Mouse (Mus musculus): Measurements from ENCODE around the gene Nrg3. TPM values are rescaled to one million over a fixed set of nuclear protein-coding genes. Genes with fewer than 3 reads are reported as not detected.

The Nrg3 gene
- polyA plus RNA-seq, 1 experiment: not detected

DNA sequence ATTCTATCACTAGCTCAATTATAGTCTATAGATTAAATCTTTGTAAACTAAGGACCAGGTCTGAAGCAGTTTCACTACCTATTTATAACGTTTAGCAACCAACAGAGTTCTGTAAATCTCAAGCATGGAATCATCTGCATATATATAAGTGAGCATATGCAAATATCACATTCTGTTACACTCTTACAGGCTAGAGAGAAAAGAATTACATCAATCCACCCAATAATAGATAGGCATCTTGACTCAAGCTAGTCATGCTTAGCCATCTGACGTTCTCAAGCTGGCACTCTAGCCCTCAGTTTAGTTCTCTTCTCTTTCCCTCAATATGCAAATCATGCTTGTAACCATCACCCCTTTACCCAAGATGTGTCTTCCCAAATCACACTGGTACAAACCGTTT lies 835.8 kb downstream of the Nrg3 start:
- TF ChIP-seq MYOD1 (IDR thresholded peaks at IDR 0.05; ENCODE audit: control insufficient read depth in 1 of 3, insufficient read length in 2 of 3, low read depth in 2 of 3) (no peak), TCF12 (IDR thresholded peaks at IDR 0.05; ENCODE audit: insufficient read depth, poor library complexity, severe bottlenecking) (no peak), TCF3 (IDR thresholded peaks at IDR 0.05; ENCODE audit: insufficient read length, low read depth) (no peak), SRF (IDR thresholded peaks at IDR 0.05; ENCODE audit: control insufficient read depth, insufficient read length, low read depth) (no peak), E2F4 (IDR thresholded peaks at IDR 0.05; ENCODE audit: insufficient read depth) (no peak), USF1 (IDR thresholded peaks at IDR 0.05; ENCODE audit: low read depth) (no peak), POLR2AphosphoS2 (IDR thresholded peaks at IDR 0.05; ENCODE audit: insufficient read length, low read depth) (no peak), REST (IDR thresholded peaks at IDR 0.05; ENCODE audit: insufficient read depth, insufficient read length) (no peak)
- Histone ChIP-seq H3K4me3 (no peak overlapping the region), H3K36me3 (ENCODE audit: control insufficient read depth, insufficient read depth) (no peaks in the 10 kb centered on the region), H3K4me2 (ENCODE audit: low read depth) (no peak overlapping the region), H3K79me2 (ENCODE audit: control insufficient read depth, insufficient read depth) (no peaks in the 10 kb centered on the region), H3ac (ENCODE audit: control insufficient read depth, insufficient read length) (no peak overlapping the region), H3K27me3 (ENCODE audit: control insufficient read depth, insufficient read depth, insufficient read length) (no peaks in the 10 kb centered on the region)

DNA sequence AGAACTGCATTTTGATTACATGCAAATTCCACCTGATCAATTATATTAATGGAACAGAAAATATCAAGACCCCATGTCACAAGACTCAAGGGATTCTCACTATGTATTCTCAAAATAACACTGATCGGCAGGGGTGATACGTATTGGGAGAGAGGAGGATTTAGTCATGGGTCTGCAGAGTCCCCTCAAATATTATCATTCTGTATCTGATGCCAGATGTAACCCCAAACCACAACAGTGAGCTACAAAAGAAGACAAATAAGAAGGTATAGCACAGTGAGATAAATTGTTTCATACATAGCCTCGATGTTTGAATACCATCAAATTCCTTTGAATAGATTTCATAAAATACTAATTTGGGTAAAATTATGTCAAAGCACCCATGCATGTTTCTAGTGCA lies 842.8 kb downstream of the Nrg3 start:
- H3ac ChIP-seq (ENCODE audit: control insufficient read depth, insufficient read length): no peak overlapping the region
- H3K79me2 ChIP-seq (ENCODE audit: control insufficient read depth, insufficient read depth): no peaks in the 10 kb centered on the region
- no peaks in the 10 kb centered on the region for H3K36me3 ChIP-seq (ENCODE audit: control insufficient read depth, insufficient read depth)
- TF ChIP-seq TCF3 (IDR thresholded peaks at IDR 0.05; ENCODE audit: insufficient read length, low read depth) (no peak), MYOD1 (IDR thresholded peaks at IDR 0.05; ENCODE audit: control insufficient read depth in 1 of 3, insufficient read length in 2 of 3, low read depth in 2 of 3) (no peak), USF1 (IDR thresholded peaks at IDR 0.05; ENCODE audit: low read depth) (no peak), POLR2AphosphoS2 (IDR thresholded peaks at IDR 0.05; ENCODE audit: insufficient read length, low read depth) (no peak), E2F4 (IDR thresholded peaks at IDR 0.05; ENCODE audit: insufficient read depth) (no peak), SRF (IDR thresholded peaks at IDR 0.05; ENCODE audit: control insufficient read depth, insufficient read length, low read depth) (no peak), POLR2A (IDR thresholded peaks at IDR 0.05; ENCODE audit: insufficient read length, low read depth) (no peak), MYOG (IDR thresholded peaks at IDR 0.05; ENCODE audit: control insufficient read depth in 1 of 3, insufficient read depth in 1 of 3, insufficient read length in 2 of 3, low read depth in 2 of 3) (no peak), TCF12 (IDR thresholded peaks at IDR 0.05; ENCODE audit: insufficient read depth, poor library complexity, severe bottlenecking) (no peak), CEBPB (IDR thresholded peaks at IDR 0.05; ENCODE audit: insufficient read depth, poor library complexity, severe bottlenecking) (no peak), MAX (IDR thresholded peaks at IDR 0.05; ENCODE audit: low read depth) (no peak), REST (IDR thresholded peaks at IDR 0.05; ENCODE audit: insufficient read depth, insufficient read length) (no peak)
- no peak overlapping the region for H3K4me3 ChIP-seq
- no peak overlapping the region for H3K4me2 ChIP-seq (ENCODE audit: low read depth)
- no peaks in the 10 kb centered on the region for H3K27me3 ChIP-seq (ENCODE audit: control insufficient read depth, insufficient read depth, insufficient read length)

DNA sequence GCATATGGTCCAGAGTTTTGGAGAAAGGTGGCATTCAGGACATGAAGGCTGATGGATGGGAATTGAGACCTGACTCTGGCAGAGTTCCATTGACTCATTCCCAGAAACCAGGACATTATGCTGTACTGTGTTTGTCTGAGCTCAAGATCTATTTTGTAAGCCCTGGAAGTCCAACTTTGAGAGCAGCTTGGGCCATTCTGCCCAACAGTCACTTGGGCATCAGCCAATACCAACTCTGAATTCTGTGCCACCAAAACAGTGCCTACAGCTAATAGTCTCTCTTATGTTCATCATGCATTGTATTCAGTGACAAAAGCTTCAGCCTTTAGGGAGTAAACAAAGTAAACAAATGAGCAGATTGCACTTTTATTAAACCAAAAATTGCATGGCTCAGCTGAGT lies 843.2 kb downstream of the Nrg3 start:
- Histone ChIP-seq H3K36me3 (ENCODE audit: control insufficient read depth, insufficient read depth) (no peaks in the 10 kb centered on the region), H3K4me2 (ENCODE audit: low read depth) (no peak overlapping the region), H3K79me2 (ENCODE audit: control insufficient read depth, insufficient read depth) (no peaks in the 10 kb centered on the region), H3K4me3 (no peak overlapping the region), H3ac (ENCODE audit: control insufficient read depth, insufficient read length) (no peak overlapping the region), H3K27me3 (ENCODE audit: control insufficient read depth, insufficient read depth, insufficient read length) (no peaks in the 10 kb centered on the region)
- no peak for TF ChIP-seq REST (IDR thresholded peaks at IDR 0.05; ENCODE audit: insufficient read depth, insufficient read length)
- no peak for TF ChIP-seq TCF3 (IDR thresholded peaks at IDR 0.05; ENCODE audit: insufficient read length, low read depth)
- TF ChIP-seq MYOG (IDR thresholded peaks at IDR 0.05; ENCODE audit: control insufficient read depth in 1 of 3, insufficient read depth in 1 of 3, insufficient read length in 2 of 3, low read depth in 2 of 3): no peak
- no peak for TF ChIP-seq E2F4 (IDR thresholded peaks at IDR 0.05; ENCODE audit: insufficient read depth)
- no peak for TF ChIP-seq TCF12 (IDR thresholded peaks at IDR 0.05; ENCODE audit: insufficient read depth, poor library complexity, severe bottlenecking)
- TF ChIP-seq CEBPB (IDR thresholded peaks at IDR 0.05; ENCODE audit: insufficient read depth, poor library complexity, severe bottlenecking): no peak
- TF ChIP-seq POLR2AphosphoS2 (IDR thresholded peaks at IDR 0.05; ENCODE audit: insufficient read length, low read depth): no peak
- no peak for TF ChIP-seq MAX (IDR thresholded peaks at IDR 0.05; ENCODE audit: low read depth)
- no peak for TF ChIP-seq USF1 (IDR thresholded peaks at IDR 0.05; ENCODE audit: low read depth)

DNA sequence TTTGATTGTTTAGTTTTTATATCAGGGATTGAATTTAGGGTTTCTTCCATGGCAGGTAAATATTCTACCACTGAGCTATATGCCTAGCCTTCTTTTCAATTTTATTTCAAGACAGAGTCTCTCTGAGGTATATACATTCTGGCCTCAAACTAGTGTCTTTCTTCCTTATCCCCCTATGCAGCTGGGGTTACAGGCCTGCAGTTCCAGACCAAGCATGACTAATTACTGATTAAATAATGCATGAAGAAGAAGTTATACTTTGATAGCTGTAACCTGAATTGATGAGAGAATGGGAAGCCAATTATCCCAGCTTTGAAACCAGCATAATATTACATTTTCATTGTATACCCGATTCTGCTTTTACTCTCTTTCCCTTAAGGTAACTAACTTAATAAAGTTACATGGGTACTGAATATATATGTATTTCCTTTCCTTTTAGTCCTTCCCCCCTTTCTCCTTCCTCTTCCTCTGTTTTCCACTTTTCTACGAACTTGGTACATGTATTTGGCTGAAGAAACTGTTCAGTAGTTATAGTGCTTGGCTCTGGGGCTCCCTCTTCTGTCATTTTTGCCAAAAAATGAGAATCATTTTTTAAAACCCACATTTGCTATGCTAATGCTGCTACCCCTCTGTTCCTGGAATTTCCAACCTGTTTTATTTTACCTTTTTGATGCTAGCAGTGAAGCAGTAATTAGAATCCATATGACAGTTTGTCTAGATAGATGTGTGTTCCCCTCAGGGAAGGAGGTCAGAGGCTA lies 843.8 kb downstream of the Nrg3 start:
- no peaks in the 10 kb centered on the region for H3K36me3 ChIP-seq (ENCODE audit: control insufficient read depth, insufficient read depth)
- TF ChIP-seq POLR2A (IDR thresholded peaks at IDR 0.05; ENCODE audit: insufficient read length, low read depth): no peak
- TF ChIP-seq POLR2AphosphoS2 (IDR thresholded peaks at IDR 0.05; ENCODE audit: insufficient read length, low read depth): no peak
- no peak for TF ChIP-seq MYOD1 (IDR thresholded peaks at IDR 0.05; ENCODE audit: control insufficient read depth in 1 of 3, insufficient read length in 2 of 3, low read depth in 2 of 3)
- TF ChIP-seq MAX (IDR thresholded peaks at IDR 0.05; ENCODE audit: low read depth): no peak
- TF ChIP-seq MYOG (IDR thresholded peaks at IDR 0.05; ENCODE audit: control insufficient read depth in 1 of 3, insufficient read depth in 1 of 3, insufficient read length in 2 of 3, low read depth in 2 of 3): no peak
- TF ChIP-seq TCF3 (IDR thresholded peaks at IDR 0.05; ENCODE audit: insufficient read length, low read depth): no peak
- no peak for TF ChIP-seq TCF12 (IDR thresholded peaks at IDR 0.05; ENCODE audit: insufficient read depth, poor library complexity, severe bottlenecking)
- no peak for TF ChIP-seq CEBPB (IDR thresholded peaks at IDR 0.05; ENCODE audit: insufficient read depth, poor library complexity, severe bottlenecking)
- no peak for TF ChIP-seq REST (IDR thresholded peaks at IDR 0.05; ENCODE audit: insufficient read depth, insufficient read length)
- no peak for TF ChIP-seq E2F4 (IDR thresholded peaks at IDR 0.05; ENCODE audit: insufficient read depth)
- TF ChIP-seq USF1 (IDR thresholded peaks at IDR 0.05; ENCODE audit: low read depth): no peak
- TF ChIP-seq SRF (IDR thresholded peaks at IDR 0.05; ENCODE audit: control insufficient read depth, insufficient read length, low read depth): no peak

More for the DNA sequence above, 843.8 kb downstream of the Nrg3 start:
- Histone ChIP-seq H3K4me2 (ENCODE audit: low read depth) (no peak overlapping the region), H3K79me2 (ENCODE audit: control insufficient read depth, insufficient read depth) (no peaks in the 10 kb centered on the region), H3K4me3 (no peak overlapping the region), H3K27me3 (ENCODE audit: control insufficient read depth, insufficient read depth, insufficient read length) (no peaks in the 10 kb centered on the region), H3ac (ENCODE audit: control insufficient read depth, insufficient read length) (no peak overlapping the region)

Measured in myocyte (in vitro differentiated cells).